Mouse (Mus musculus) heart, adult 2 months (tissue): ENCODE data around the gene Tmem8b. TPM values are rescaled to one million over a fixed set of nuclear protein-coding genes. Genes with fewer than 3 reads are reported as not detected.
A peak's percentile ranks its signal among the peaks of the same experiment; 100 is the strongest.

Experiments used
- DNase-seq, 2 experiments: peaks; one replicate each; pipeline ENCODE4 v3.0.0; 2021
- H3K27ac ChIP-seq: fragments of 200-600 bp; 2 replicates; pipeline ENCODE4 v1.8.1; 2022
- H3K27me3 ChIP-seq: fragments of 200-500 bp; 2 replicates; pipeline ENCODE4 v1.6.1; 2012; ENCODE audit warnings: mild to moderate bottlenecking, low read length, inconsistent platforms, mixed read lengths; ENCODE audit not compliant: control insufficient read depth, insufficient read depth
- H3K36me3 ChIP-seq: fragments of 200-500 bp; 2 replicates; pipeline ENCODE4 v1.6.1; 2012; ENCODE audit warnings: low read length, inconsistent platforms; ENCODE audit not compliant: control insufficient read depth, insufficient read depth
- H3K4me1 ChIP-seq: fragments of 200-500 bp; 2 replicates; pipeline ENCODE4 v1.6.1; 2011; ENCODE audit warnings: low read length; ENCODE audit not compliant: control insufficient read depth, insufficient read depth
- H3K4me3 ChIP-seq: fragments of 200-600 bp; 2 replicates; pipeline ENCODE4 v1.8.1; 2022
- H3K79me2 ChIP-seq: fragments of 200-500 bp; replicated peaks from 2 replicates; pipeline ENCODE4 v1.6.1; 2012; ENCODE audit warnings: mild to moderate bottlenecking, inconsistent platforms, low read length, moderate library complexity, mixed read lengths; ENCODE audit not compliant: control insufficient read depth, insufficient read depth
- H3K9ac ChIP-seq: fragments of 200-500 bp; 2 replicates; pipeline ENCODE4 v1.6.1; 2012; ENCODE audit warnings: low read depth, mild to moderate bottlenecking, control low read depth, inconsistent platforms, low read length, mixed read lengths
- CTCF ChIP-seq: fragments of 200-600 bp; IDR thresholded peaks from 2 replicates; pipeline ENCODE4 v1.8.1; 2022; ENCODE audit warnings: antibody characterized with exemption, mild to moderate bottlenecking, moderate library complexity
- EP300 ChIP-seq: fragments of 200-500 bp; IDR thresholded peaks from 2 replicates; pipeline ENCODE4 v1.6.1; 2011; ENCODE audit warnings: low read depth, low read length, control low read depth; ENCODE audit not compliant: insufficient read depth
- POLR2A ChIP-seq: fragments of 200-500 bp; IDR thresholded peaks from 2 replicates; pipeline ENCODE4 v1.6.1; 2011; ENCODE audit warnings: mild to moderate bottlenecking, low read depth, low read length, control low read depth; ENCODE audit not compliant: insufficient read depth
- WGBS: fragments of 180-500 bp; shearing (Covaris S2); methylation state at CpG from one replicate; pipeline ENCODE4 v1.1.7; 2018; 5-methylcytosine and 5-hydroxymethylcytosine counted together
- intact Hi-C: fragments of 180-260 bp; cut with DNase I; formaldehyde crosslinking; loops from one replicate; pipeline ENCODE4 v1.15.1; 2025
- microRNA-seq, 2 experiments: library from miRNA; unstranded; fragments of <30 nt; microRNA quantifications; one replicate each; pipeline ENCODE4 v1.2.0; 2021
- polyA plus RNA-seq: library from polyadenylated mRNA; depleted of rRNA; stranded (reverse); fragments of >200 nt; gene quantifications from 2 replicates; pipeline ENCODE4 v1.2.3, GENCODE M21; 2012; rRNA removed
- total RNA-seq, 2 experiments: library from RNA; stranded (reverse); gene quantifications; 2 replicates each; pipeline ENCODE4 v1.2.3; 2021

Gene Tmem8b
- total and polyA plus RNA-seq, 3 experiments, result 17.9 to 21.1 (median 18.2) TPM

- TF ChIP-seq POLR2A, result no peak
- no peak for TF ChIP-seq CTCF
- no peak for TF ChIP-seq EP300
- Histone ChIP-seq H3K27me3 (no peaks in the 10 kb centered on the region), H3K79me2 (no peaks in the 10 kb centered on the region), H3K9ac (no peak overlapping the region), H3K27ac (peak overlapping the region; percentile 32), H3K4me1 (peaks cover 32% of the 10 kb centered on the region), H3K4me3 (no peak overlapping the region), H3K36me3 (no peaks in the 10 kb centered on the region; the same call in 1 of the 2 replicates)
- WGBS, result 50% methylated on average over 6 of the region's 6 CpGs
- intact Hi-C loops, result no loop called here
- DNase-seq, result no peak
Observed at GRCm38 (mm10) chr4:43737144-43737543, 68.4 kb downstream of the Tmem8b start.

- DNase-seq, result no peak
- H3K27me3 ChIP-seq, result no peaks in the 10 kb centered on the region
- TF ChIP-seq CTCF (no peak), POLR2A (no peak), EP300 (no peak)
- H3K9ac ChIP-seq, result no peak overlapping the region
- H3K4me3 ChIP-seq, result no peak overlapping the region
- 69% methylated on average over 8 of the region's 8 CpGs for WGBS
- no peaks in the 10 kb centered on the region for H3K79me2 ChIP-seq
- intact Hi-C loops, result no loop called here
- H3K4me1 ChIP-seq, result peaks cover 23% of the 10 kb centered on the region
- H3K27ac ChIP-seq, result no peak overlapping the region
- no peaks in the 10 kb centered on the region; the same call in 1 of the 2 replicates for H3K36me3 ChIP-seq
Observed at GRCm38 (mm10) chr4:43738989-43739674, 70.4 kb downstream of the Tmem8b start.

- Histone ChIP-seq H3K4me1 (peaks cover 11% of the 10 kb centered on the region), H3K36me3 (no peaks in the 10 kb centered on the region; the same call in 1 of the 2 replicates), H3K4me3 (no peak overlapping the region), H3K27me3 (no peaks in the 10 kb centered on the region), H3K27ac (peak overlapping the region; percentile 56), H3K9ac (no peak overlapping the region), H3K79me2 (no peaks in the 10 kb centered on the region)
- DNase-seq, result no peak
- TF ChIP-seq POLR2A (no peak), CTCF (no peak), EP300 (no peak)
- intact Hi-C loops, result loop anchor here (10.0 kb wide), 1 partner anchor 243 kb away; the partner anchor contains the start of gene Ccin
- 50% methylated on average over 5 of the region's 5 CpGs for WGBS
Observed at GRCm38 (mm10) chr4:43741526-43741925, 72.8 kb downstream of the Tmem8b start.

Small RNA genes within 50 kb of the gene (microRNA-seq; reads per million reads assigned to microRNA genes)
- 0 to 0.56 reads per million in 2 experiments for gene Gm25262

Other genes with a start within 250 kb of the Tmem8b start
- gene Fam166b, start 239.8 kb upstream of the Tmem8b start, total RNA-seq, result not detected
- 1.4 TPM in 1 of 2 replicates, not detected in the other for gene Fam166b, start 239.8 kb upstream of the Tmem8b start, polyA plus RNA-seq
- 10 to 100 TPM; 36.6 to 37.5 TPM for gene Tesk1, start 227.0 kb upstream of the Tmem8b start, total RNA-seq
- 51.5 and 52.6 TPM in 2 replicates for gene Tesk1, start 227.0 kb upstream of the Tmem8b start, polyA plus RNA-seq
- 1 to 10 TPM in 1 of 2 experiments, under 1 TPM in 1; 0.97 to 1.0 TPM for gene Cd72, start 214.3 kb upstream of the Tmem8b start, total RNA-seq
- gene Cd72, start 214.3 kb upstream of the Tmem8b start, polyA plus RNA-seq, result 1.8 and 4.8 TPM in 2 replicates
- gene Sit1, start 185.2 kb upstream of the Tmem8b start, total RNA-seq, result under 1 TPM in 1 of 2 experiments, not detected in 1; 0.31 TPM
- gene Sit1, start 185.2 kb upstream of the Tmem8b start, polyA plus RNA-seq, result not detected in 2 replicates
- 10 to 100 TPM; 29.8 to 33.8 TPM for gene Ccdc107, start 176.1 kb upstream of the Tmem8b start, total RNA-seq
- 50.8 and 67.9 TPM in 2 replicates for gene Ccdc107, start 176.1 kb upstream of the Tmem8b start, polyA plus RNA-seq
- under 1 TPM; 0.30 to 0.31 TPM for gene Arhgef39, start 169.3 kb upstream of the Tmem8b start, total RNA-seq
- gene Arhgef39, start 169.3 kb upstream of the Tmem8b start, polyA plus RNA-seq, result 1.6 and 1.7 TPM in 2 replicates
- under 1 TPM; 0.11 to 0.34 TPM for gene Car9, start 162.0 kb upstream of the Tmem8b start, total RNA-seq
- gene Car9, start 162.0 kb upstream of the Tmem8b start, polyA plus RNA-seq, result 0.32 and 0.55 TPM in 2 replicates
- 10 to 100 TPM; 35.4 to 41.2 TPM for gene Tpm2, start 145.2 kb upstream of the Tmem8b start, total RNA-seq
- 41.8 and 44.9 TPM in 2 replicates for gene Tpm2, start 145.2 kb upstream of the Tmem8b start, polyA plus RNA-seq
- gene Creb3, start 106.6 kb upstream of the Tmem8b start, total RNA-seq, result 10 to 100 TPM; 44.0 to 46.5 TPM
- 29.8 and 36.8 TPM in 2 replicates for gene Creb3, start 106.6 kb upstream of the Tmem8b start, polyA plus RNA-seq
- 100 to 1,000 TPM; 105 to 109 TPM for gene Tln1, start 106.3 kb upstream of the Tmem8b start, total RNA-seq
- 53.1 and 67.0 TPM in 2 replicates for gene Tln1, start 106.3 kb upstream of the Tmem8b start, polyA plus RNA-seq
- 10 to 100 TPM; 29.4 to 31.7 TPM for gene Rgp1, start 90.3 kb upstream of the Tmem8b start, total RNA-seq
- gene Rgp1, start 90.3 kb upstream of the Tmem8b start, polyA plus RNA-seq, result 38.1 and 47.5 TPM in 2 replicates
- gene Gba2, start 90.1 kb upstream of the Tmem8b start, total RNA-seq, result 10 to 100 TPM; 11.5 to 13.2 TPM
- gene Gba2, start 90.1 kb upstream of the Tmem8b start, polyA plus RNA-seq, result 18.2 and 27.4 TPM in 2 replicates
- under 1 TPM; 0.52 to 0.57 TPM for gene Msmp, start 84.5 kb upstream of the Tmem8b start, total RNA-seq
- 0.62 and 0.67 TPM in 2 replicates for gene Msmp, start 84.5 kb upstream of the Tmem8b start, polyA plus RNA-seq
- 10 to 100 TPM; 35.9 to 43.4 TPM for gene Npr2, start 37.0 kb upstream of the Tmem8b start, total RNA-seq
- gene Npr2, start 37.0 kb upstream of the Tmem8b start, polyA plus RNA-seq, result 57.0 and 63.0 TPM in 2 replicates
- gene Spag8, start 15.4 kb upstream of the Tmem8b start, total RNA-seq, result under 1 TPM in 1 of 2 experiments, not detected in 1; 0.29 TPM
- gene Spag8, start 15.4 kb upstream of the Tmem8b start, polyA plus RNA-seq, result 0.44 and 2.0 TPM in 2 replicates
- 100 to 1,000 TPM; 143 to 155 TPM for gene Hint2, start 12.5 kb upstream of the Tmem8b start, total RNA-seq
- 165 and 201 TPM in 2 replicates for gene Hint2, start 12.5 kb upstream of the Tmem8b start, polyA plus RNA-seq
- under 1 TPM; 0.16 to 0.43 TPM for gene Fam221b, start 174 bp downstream of the Tmem8b start, total RNA-seq
- gene Fam221b, start 174 bp downstream of the Tmem8b start, polyA plus RNA-seq, result 0.18 and 0.35 TPM in 2 replicates
- not detected for gene Olfr70, start 31.8 kb downstream of the Tmem8b start, total RNA-seq
- not detected in 2 replicates for gene Olfr70, start 31.8 kb downstream of the Tmem8b start, polyA plus RNA-seq
- not detected for gene Olfr71, start 41.3 kb downstream of the Tmem8b start, total RNA-seq
- not detected in 2 replicates for gene Olfr71, start 41.3 kb downstream of the Tmem8b start, polyA plus RNA-seq
- gene Hrct1, start 58.2 kb downstream of the Tmem8b start, total RNA-seq, result 1 to 10 TPM; 4.0 to 4.7 TPM
- gene Hrct1, start 58.2 kb downstream of the Tmem8b start, polyA plus RNA-seq, result 8.8 and 10.7 TPM in 2 replicates
- gene Spaar, start 61.1 kb downstream of the Tmem8b start, total RNA-seq, result 1 to 10 TPM; 4.4 to 4.8 TPM
- gene Spaar, start 61.1 kb downstream of the Tmem8b start, polyA plus RNA-seq, result 5.2 and 7.8 TPM in 2 replicates
- not detected for gene Olfr159, start 102.0 kb downstream of the Tmem8b start, total RNA-seq
- gene Olfr159, start 102.0 kb downstream of the Tmem8b start, polyA plus RNA-seq, result not detected in 2 replicates
- gene Olfr156, start 154.9 kb downstream of the Tmem8b start, total RNA-seq, result not detected
- gene Olfr156, start 154.9 kb downstream of the Tmem8b start, polyA plus RNA-seq, result not detected in 2 replicates
- gene Olfr157, start 171.2 kb downstream of the Tmem8b start, total RNA-seq, result not detected
- gene Olfr157, start 171.2 kb downstream of the Tmem8b start, polyA plus RNA-seq, result not detected in 2 replicates
- not detected for gene Olfr155, start 182.6 kb downstream of the Tmem8b start, total RNA-seq
- not detected in 2 replicates for gene Olfr155, start 182.6 kb downstream of the Tmem8b start, polyA plus RNA-seq
- 1 to 10 TPM; 5.4 to 5.6 TPM for gene Reck, start 206.6 kb downstream of the Tmem8b start, total RNA-seq
- gene Reck, start 206.6 kb downstream of the Tmem8b start, polyA plus RNA-seq, result 6.4 and 9.0 TPM in 2 replicates